Mouse (Mus musculus) lung, adult 2 months (tissue): ENCODE data around the gene Ogfod3.

Source experiments
- CTCF ChIP-seq: fragments of 200-500 bp; IDR thresholded peaks from 2 replicates; pipeline ENCODE4 v1.5.1; 2011; ENCODE audit warnings: mild to moderate bottlenecking, low read length, control low read depth; ENCODE audit not compliant: insufficient read depth
- POLR2A ChIP-seq: fragments of 200-500 bp; IDR thresholded peaks from 2 replicates; pipeline ENCODE4 v1.6.1; 2011; ENCODE audit warnings: low read depth, mild to moderate bottlenecking, control low read depth, low read length, borderline replicate concordance; ENCODE audit errors: extremely low read depth

DNA sequence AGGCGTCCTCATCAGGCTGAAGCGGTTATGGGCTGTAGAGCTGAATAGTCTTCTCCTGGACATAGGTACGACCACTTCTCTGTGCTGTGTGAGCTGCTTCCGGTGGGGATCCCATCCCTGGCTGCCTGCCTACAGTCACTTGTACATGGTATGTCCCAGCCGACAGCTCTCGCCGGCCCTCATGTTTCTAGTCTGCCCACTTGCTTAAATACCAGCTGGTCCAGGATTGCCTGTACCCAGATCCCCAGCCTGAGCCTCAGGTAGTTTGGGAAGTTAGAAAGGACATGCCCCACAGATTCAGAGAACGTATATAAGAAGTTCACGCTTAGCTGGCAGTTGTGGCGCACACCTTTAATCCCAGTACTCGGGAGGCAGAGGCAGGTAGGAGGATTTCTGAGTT lies 15.3 kb upstream of the Ogfod3 start:
- TF ChIP-seq CTCF (no peak), POLR2A (no peak)
